Mouse (Mus musculus) bone marrow macrophage, adult 2 months (primary cell): ENCODE data around the gene Btnl9.

Experiments used
- CTCF ChIP-seq: IDR thresholded peaks from 2 replicates; pipeline ENCODE4 v1.5.1; 2012; ENCODE audit warnings: low read depth, mild to moderate bottlenecking, low read length, moderate library complexity
- POLR2A ChIP-seq: IDR thresholded peaks from 2 replicates; pipeline ENCODE4 v1.6.1; 2012; ENCODE audit warnings: mild to moderate bottlenecking, low read depth, low read length, borderline replicate concordance

GRCm38 (mm10) chr11:49156821-49157814 lies 29.8 kb downstream of the Btnl9 start:
- no peak for TF ChIP-seq CTCF
- TF ChIP-seq POLR2A: no peak
